Mouse (Mus musculus) intestine, postnatal 0 days (tissue): ENCODE results near the gene Ankrd44. TPM values are rescaled to one million over a fixed set of nuclear protein-coding genes. Genes with fewer than 3 reads are reported as not detected.

ENCODE experiments used
- ATAC-seq: fragments of 200-750 bp; cut with Nextera tagmentation; 2 replicates; pipeline ENCODE4 v1.8.0; 2017; ENCODE audit warnings: mild to moderate bottlenecking, moderate TSS enrichment, moderate library complexity
- H3K27ac ChIP-seq: fragments of 300-500 bp; sonication (generic); 2 replicates; pipeline ENCODE4 v1.5.1; 2014; ENCODE audit warnings: mild to moderate bottlenecking, low read depth, low read length, moderate library complexity
- H3K27me3 ChIP-seq: fragments of 300-500 bp; sonication (generic); replicated peaks from 2 replicates; pipeline ENCODE4 v1.6.1; 2014; ENCODE audit warnings: low read length, mixed read lengths; ENCODE audit not compliant: control insufficient read depth, insufficient read depth
- H3K36me3 ChIP-seq: fragments of 300-500 bp; sonication (generic); 2 replicates; pipeline ENCODE4 v1.6.1; 2014; ENCODE audit warnings: mild to moderate bottlenecking, moderate library complexity; ENCODE audit not compliant: control insufficient read depth, insufficient read depth
- H3K4me1 ChIP-seq: fragments of 300-500 bp; sonication (generic); replicated peaks from 2 replicates; pipeline ENCODE4 v1.6.1; 2014; ENCODE audit warnings: antibody characterized with exemption, low read length, mixed read lengths; ENCODE audit not compliant: control insufficient read depth, insufficient read depth
- H3K4me2 ChIP-seq: fragments of 300-500 bp; sonication (generic); replicated peaks from 2 replicates; pipeline ENCODE4 v1.6.1; 2014; ENCODE audit warnings: low read depth, mild to moderate bottlenecking, moderate library complexity
- H3K4me3 ChIP-seq: fragments of 300-500 bp; sonication (generic); 2 replicates; pipeline ENCODE4 v1.5.1; 2014; ENCODE audit warnings: low read depth, low read length
- H3K9ac ChIP-seq: fragments of 300-500 bp; sonication (generic); 2 replicates; pipeline ENCODE4 v1.6.1; 2014; ENCODE audit warnings: mild to moderate bottlenecking, low read depth, low read length
- H3K9me3 ChIP-seq: fragments of 300-500 bp; sonication (generic); 2 replicates; pipeline ENCODE4 v1.6.1; 2016; ENCODE audit warnings: mixed run types; ENCODE audit not compliant: control insufficient read depth
- CTCF ChIP-seq: sonication (generic); IDR thresholded peaks from 2 replicates; pipeline ENCODE4 v1.5.1; 2016; ENCODE audit warnings: low read depth, mild to moderate bottlenecking, control low read depth, antibody characterized with exemption, moderate library complexity
- WGBS: fragments of 180-500 bp; shearing (Covaris S2); extraction: QIAGEN DNeasy Blood & Tissue Kit; methylation state at CpG from one replicate; pipeline ENCODE4 v1.1.7; 2014; 5-methylcytosine and 5-hydroxymethylcytosine counted together
- polyA plus RNA-seq: library from polyadenylated mRNA; unstranded; fragments of >200 nt; fragmentation: Nextera tagmentation; extraction: Ambion mirVana; gene quantifications from 2 replicates; pipeline ENCODE4 v1.2.1, GENCODE M21; 2015

Ankrd44 gene
- polyA plus RNA-seq, 1 experiment from 2014 or later, result 5.5 TPM

GRCm38 (mm10) chr1:54821797-54822196 is 104.4 kb downstream of the Ankrd44 start:
- no peaks in the 10 kb centered on the region for H3K9me3 ChIP-seq
- no peaks in the 10 kb centered on the region for H3K4me1 ChIP-seq
- no peak for ATAC-seq
- no peaks in the 10 kb centered on the region for H3K27me3 ChIP-seq
- no peak overlapping the region for H3K27ac ChIP-seq
- no peak overlapping the region for H3K9ac ChIP-seq
- TF ChIP-seq CTCF, result no peak
- H3K4me2 ChIP-seq, result no peak overlapping the region
- no peak overlapping the region for H3K4me3 ChIP-seq
- WGBS, result 96% methylated on average over 1 of the region's 1 CpGs
- H3K36me3 ChIP-seq, result no peaks in the 10 kb centered on the region

GRCm38 (mm10) chr1:54815206-54815855 is 110.9 kb downstream of the Ankrd44 start:
- H3K4me2 ChIP-seq, result no peak overlapping the region
- no peak for ATAC-seq
- no peaks in the 10 kb centered on the region for H3K9me3 ChIP-seq
- no peak overlapping the region for H3K9ac ChIP-seq
- no peaks in the 10 kb centered on the region for H3K27me3 ChIP-seq
- H3K4me1 ChIP-seq, result no peaks in the 10 kb centered on the region
- no peak overlapping the region for H3K27ac ChIP-seq
- no peak for TF ChIP-seq CTCF
- H3K36me3 ChIP-seq, result no peaks in the 10 kb centered on the region
- 36% methylated on average over 9 of the region's 9 CpGs for WGBS
- no peak overlapping the region for H3K4me3 ChIP-seq

GRCm38 (mm10) chr1:54809811-54810549 is 116.2 kb downstream of the Ankrd44 start:
- Histone ChIP-seq H3K9ac (no peak overlapping the region), H3K9me3 (no peaks in the 10 kb centered on the region), H3K4me2 (no peak overlapping the region), H3K36me3 (0 out of 2 replicates have a peak, but pooled peaks cover 3% of the 10 kb centered on the region), H3K27me3 (no peaks in the 10 kb centered on the region), H3K27ac (no peak overlapping the region), H3K4me3 (no peak overlapping the region), H3K4me1 (no peaks in the 10 kb centered on the region)
- 80% methylated on average over 10 of the region's 10 CpGs for WGBS
- TF ChIP-seq CTCF, result no peak
- no peak for ATAC-seq

GRCm38 (mm10) chr1:54809098-54809490 is 117.1 kb downstream of the Ankrd44 start:
- no peak for ATAC-seq
- H3K4me3 ChIP-seq, result no peak overlapping the region
- H3K9ac ChIP-seq, result no peak overlapping the region
- H3K4me2 ChIP-seq, result no peak overlapping the region
- H3K36me3 ChIP-seq, result 0 out of 2 replicates have a peak, but pooled peaks cover 3% of the 10 kb centered on the region
- no peak for TF ChIP-seq CTCF
- H3K27ac ChIP-seq, result no peak overlapping the region
- WGBS, result 94% methylated on average over 13 of the region's 13 CpGs
- H3K9me3 ChIP-seq, result no peaks in the 10 kb centered on the region
- no peaks in the 10 kb centered on the region for H3K4me1 ChIP-seq
- no peaks in the 10 kb centered on the region for H3K27me3 ChIP-seq

GRCm38 (mm10) chr1:54808401-54809097 is 117.6 kb downstream of the Ankrd44 start:
- no peak overlapping the region for H3K27ac ChIP-seq
- H3K27me3 ChIP-seq, result no peaks in the 10 kb centered on the region
- H3K4me2 ChIP-seq, result no peak overlapping the region
- 68% methylated on average over 4 of the region's 4 CpGs for WGBS
- ATAC-seq, result no peak
- H3K36me3 ChIP-seq, result 0 out of 2 replicates have a peak, but pooled peaks cover 3% of the 10 kb centered on the region
- no peaks in the 10 kb centered on the region for H3K9me3 ChIP-seq
- no peak overlapping the region for H3K4me3 ChIP-seq
- TF ChIP-seq CTCF, result no peak
- H3K9ac ChIP-seq, result no peak overlapping the region
- H3K4me1 ChIP-seq, result no peaks in the 10 kb centered on the region

- no peaks in the 10 kb centered on the region for H3K27me3 ChIP-seq
- H3K4me2 ChIP-seq, result no peak overlapping the region
- H3K9ac ChIP-seq, result no peak overlapping the region
- H3K4me1 ChIP-seq, result no peaks in the 10 kb centered on the region
- no peak overlapping the region for H3K27ac ChIP-seq
- no peak for ATAC-seq
- no peaks in the 10 kb centered on the region for H3K9me3 ChIP-seq
- 85% methylated on average over 3 of the region's 3 CpGs for WGBS
- no peak for TF ChIP-seq CTCF
- 0 out of 2 replicates have a peak, but pooled peaks cover 3% of the 10 kb centered on the region for H3K36me3 ChIP-seq
- no peak overlapping the region for H3K4me3 ChIP-seq
Observed at GRCm38 (mm10) chr1:54807832-54808231, 118.4 kb downstream of the Ankrd44 start.
